Mouse (Mus musculus) small intestine, adult 2 months (tissue): ENCODE results near the gene Trpv4. TPM values are rescaled to one million over a fixed set of nuclear protein-coding genes. Genes with fewer than 3 reads are reported as not detected.

Source experiments
- H3K27ac ChIP-seq: fragments of 200-500 bp; 2 replicates; pipeline ENCODE4 v1.5.1; 2012; ENCODE audit warnings: low read depth, low read length, control low read depth, inconsistent platforms; ENCODE audit not compliant: insufficient read depth
- H3K27me3 ChIP-seq: fragments of 200-500 bp; 2 replicates; pipeline ENCODE4 v1.6.1; 2012; ENCODE audit warnings: mild to moderate bottlenecking, moderate library complexity, low read length, inconsistent platforms; ENCODE audit not compliant: control insufficient read depth, insufficient read depth
- H3K36me3 ChIP-seq: fragments of 200-500 bp; 2 replicates; pipeline ENCODE4 v1.6.1; 2012; ENCODE audit warnings: mild to moderate bottlenecking, low read length, control low read depth, inconsistent platforms; ENCODE audit not compliant: control insufficient read depth, insufficient read depth
- H3K4me1 ChIP-seq: fragments of 200-500 bp; 2 replicates; pipeline ENCODE4 v1.6.1; 2012; ENCODE audit warnings: low read length, inconsistent platforms, mixed read lengths; ENCODE audit not compliant: control insufficient read depth, insufficient read depth, insufficient read length
- H3K4me3 ChIP-seq: fragments of 200-500 bp; 2 replicates; pipeline ENCODE4 v1.5.1; 2012; ENCODE audit warnings: low read depth, mild to moderate bottlenecking, control low read depth, inconsistent platforms, low read length, moderate library complexity
- CTCF ChIP-seq: fragments of 200-500 bp; IDR thresholded peaks from 2 replicates; pipeline ENCODE4 v1.5.1; 2012; ENCODE audit warnings: low read depth, mild to moderate bottlenecking, control low read depth, inconsistent platforms, low read length, moderate library complexity, mixed read lengths; ENCODE audit not compliant: insufficient replicate concordance, insufficient read length; ENCODE audit errors: extremely low read depth
- POLR2A ChIP-seq: fragments of 200-500 bp; IDR thresholded peaks from 2 replicates; pipeline ENCODE4 v1.6.1; 2012; ENCODE audit warnings: low read depth, mild to moderate bottlenecking, control low read depth, inconsistent platforms, low read length, moderate library complexity
- WGBS: fragments of 180-500 bp; shearing (Covaris S2); methylation state at CpG from one replicate; pipeline ENCODE4 v1.1.7; 2018; 5-methylcytosine and 5-hydroxymethylcytosine counted together
- polyA plus RNA-seq: library from polyadenylated mRNA; depleted of rRNA; stranded (reverse); fragments of >200 nt; gene quantifications from 2 replicates; pipeline ENCODE4 v1.2.3, GENCODE M21; 2012

Gene Trpv4
- polyA plus RNA-seq, 1 experiment, result 2.9 TPM

DNA sequence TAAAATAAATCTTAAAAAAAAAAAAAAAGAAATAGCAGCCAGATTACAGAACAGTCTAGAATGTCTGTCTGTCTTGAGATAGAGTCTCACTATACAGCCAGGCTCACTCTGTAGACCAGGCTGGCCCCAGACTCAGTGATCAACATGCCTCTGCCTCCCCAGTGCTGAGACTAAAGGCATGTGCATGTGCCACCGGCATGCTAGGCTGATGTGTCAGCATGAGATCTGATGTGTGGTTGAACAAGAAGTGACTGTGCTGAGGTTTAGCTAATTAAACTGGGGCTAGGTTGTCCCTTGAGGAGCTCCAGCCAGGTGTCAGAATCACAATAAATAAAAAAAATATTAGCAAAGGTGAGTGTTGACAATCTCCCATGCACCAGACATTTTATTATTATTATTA, 8.4 kb upstream of the Trpv4 start:
- Histone ChIP-seq H3K4me3 (no peak overlapping the region), H3K27ac (no peak overlapping the region), H3K36me3 (peaks cover 11% of the 10 kb centered on the region), H3K4me1 (no peaks in the 10 kb centered on the region), H3K27me3 (no peaks in the 10 kb centered on the region)
- 69% methylated on average over 1 of the region's 1 CpGs for WGBS
- TF ChIP-seq POLR2A (no peak), CTCF (no peak)

DNA sequence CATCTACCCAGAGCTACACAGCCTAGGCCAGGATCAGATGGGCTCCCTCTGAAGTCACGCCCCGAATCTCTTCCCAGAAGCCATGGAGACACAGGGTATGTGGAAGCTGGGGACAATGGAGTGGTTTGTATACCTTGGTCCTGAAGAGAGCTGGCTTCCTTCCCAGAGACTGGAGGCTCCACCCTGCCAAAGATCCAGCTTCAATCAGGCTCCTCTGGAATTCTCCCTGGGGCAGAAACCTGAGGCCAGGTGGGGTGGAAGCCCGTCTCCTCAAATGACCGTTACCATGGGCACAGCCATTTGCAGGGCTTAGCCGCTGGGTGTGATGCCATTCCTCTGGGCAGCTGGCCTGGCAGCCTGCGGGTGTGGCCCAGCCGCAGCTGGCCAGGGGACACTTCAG, 6.5 kb upstream of the Trpv4 start:
- H3K36me3 ChIP-seq, result peaks cover 4% of the 10 kb centered on the region
- H3K27ac ChIP-seq, result no peak overlapping the region
- no peaks in the 10 kb centered on the region for H3K4me1 ChIP-seq
- 44% methylated on average over 7 of the region's 7 CpGs for WGBS
- H3K4me3 ChIP-seq, result no peak overlapping the region
- H3K27me3 ChIP-seq, result no peaks in the 10 kb centered on the region
- TF ChIP-seq POLR2A (no peak), CTCF (no peak)

DNA sequence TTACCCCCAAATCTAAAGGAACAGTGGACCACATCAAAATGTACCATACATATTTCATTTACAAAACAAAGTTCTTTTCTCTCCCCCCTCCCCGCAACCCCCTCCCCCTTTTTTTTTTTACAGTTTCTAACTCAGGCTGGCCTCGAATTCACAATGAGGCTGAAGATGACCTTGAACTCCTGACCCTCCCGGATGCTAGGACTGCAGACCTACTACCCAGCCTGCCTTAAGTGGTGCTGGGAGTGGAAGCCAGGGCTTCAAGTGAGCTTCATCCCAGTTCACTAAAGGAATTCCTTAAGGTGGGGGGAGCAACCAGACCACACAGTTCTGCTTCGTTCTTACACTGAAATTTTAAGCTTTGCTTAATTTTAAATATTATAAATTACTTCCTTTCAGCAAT, 5.9 kb upstream of the Trpv4 start:
- H3K27ac ChIP-seq, result no peak overlapping the region
- no peaks in the 10 kb centered on the region for H3K4me1 ChIP-seq
- no peaks in the 10 kb centered on the region for H3K27me3 ChIP-seq
- WGBS, result 76% methylated on average over 4 of the region's 4 CpGs
- H3K36me3 ChIP-seq, result peaks cover 2% of the 10 kb centered on the region; the same call in 1 of the 2 replicates
- no peak for TF ChIP-seq CTCF
- H3K4me3 ChIP-seq, result no peak overlapping the region

DNA sequence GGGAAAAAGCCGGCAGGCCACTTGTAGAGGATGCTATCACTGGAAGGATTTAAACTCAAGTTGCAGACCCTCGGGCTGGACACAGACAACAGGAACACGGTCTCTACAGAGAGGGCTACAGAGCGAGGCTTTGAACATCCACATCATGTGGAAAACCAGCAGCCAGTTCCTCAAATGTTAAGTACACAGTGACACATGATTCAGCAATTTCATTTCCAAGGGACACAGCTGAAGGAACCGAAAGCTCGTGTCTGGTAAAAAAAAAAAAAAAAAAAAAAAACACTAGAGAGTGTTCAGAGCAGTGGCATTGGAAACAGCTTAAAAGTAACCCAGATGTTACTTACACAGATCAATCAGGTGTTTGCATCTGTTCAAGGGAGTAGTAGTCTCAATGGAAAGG, 2.8 kb upstream of the Trpv4 start:
- no peak for TF ChIP-seq CTCF
- no peak for TF ChIP-seq POLR2A
- Histone ChIP-seq H3K4me1 (no peaks in the 10 kb centered on the region), H3K27me3 (peaks cover 20% of the 10 kb centered on the region), H3K4me3 (no peak overlapping the region), H3K27ac (no peak overlapping the region), H3K36me3 (no peaks in the 10 kb centered on the region)
- WGBS, result 47% methylated on average over 6 of the region's 6 CpGs

DNA sequence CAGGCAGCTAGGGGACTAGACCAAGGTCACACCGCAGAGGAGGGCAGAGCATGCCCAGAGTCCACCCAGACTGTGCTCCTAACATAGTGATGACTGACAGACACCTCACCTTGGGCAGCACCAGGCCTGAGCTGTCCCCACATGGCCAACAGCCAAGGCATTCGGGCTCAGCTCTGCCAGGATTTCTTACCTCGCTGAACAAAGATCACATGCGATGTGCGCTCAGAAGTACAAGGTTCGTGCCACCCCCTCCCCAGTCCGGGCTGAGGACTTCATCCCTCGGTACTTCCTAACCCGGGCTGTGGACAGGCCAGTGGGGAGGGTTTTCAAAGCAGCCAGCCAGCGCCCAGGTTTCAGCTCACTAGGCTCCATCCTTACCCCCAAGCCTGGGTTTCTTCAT, 795 bp downstream of the Trpv4 start:
- no peak overlapping the region for H3K27ac ChIP-seq
- WGBS, result 25% methylated on average over 10 of the region's 10 CpGs
- H3K4me3 ChIP-seq, result no peak overlapping the region; the same call in 1 of the 2 replicates
- peaks cover 20% of the 10 kb centered on the region for H3K27me3 ChIP-seq
- H3K36me3 ChIP-seq, result no peaks in the 10 kb centered on the region
- no peaks in the 10 kb centered on the region; the same call in 1 of the 2 replicates for H3K4me1 ChIP-seq
- no peak for TF ChIP-seq POLR2A
- TF ChIP-seq CTCF, result no peak

DNA sequence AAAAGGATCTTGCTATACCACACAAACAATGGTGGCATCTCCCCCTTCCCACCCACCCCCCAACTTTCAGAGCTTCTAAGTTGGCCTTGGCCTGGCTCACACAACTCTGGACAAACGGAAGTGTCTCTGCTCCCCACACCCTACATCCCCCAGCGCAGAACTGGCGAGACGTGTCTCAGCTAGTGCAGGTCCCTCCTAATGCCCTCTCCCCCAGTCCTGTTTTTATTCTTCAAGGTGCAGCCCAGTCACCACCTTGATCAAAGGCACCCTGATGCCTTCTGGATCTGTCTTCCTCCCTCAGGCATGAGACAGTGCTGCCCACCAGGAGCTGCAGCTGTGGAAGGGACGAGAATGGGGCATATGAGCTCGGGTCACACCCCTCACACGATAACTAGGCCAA, 1.9 kb downstream of the Trpv4 start:
- Histone ChIP-seq H3K27ac (no peak overlapping the region), H3K36me3 (no peaks in the 10 kb centered on the region), H3K4me3 (no peak overlapping the region), H3K27me3 (peaks cover 20% of the 10 kb centered on the region), H3K4me1 (no peaks in the 10 kb centered on the region; the same call in 1 of the 2 replicates)
- 81% methylated on average over 7 of the region's 7 CpGs for WGBS
- no peak for TF ChIP-seq POLR2A

DNA sequence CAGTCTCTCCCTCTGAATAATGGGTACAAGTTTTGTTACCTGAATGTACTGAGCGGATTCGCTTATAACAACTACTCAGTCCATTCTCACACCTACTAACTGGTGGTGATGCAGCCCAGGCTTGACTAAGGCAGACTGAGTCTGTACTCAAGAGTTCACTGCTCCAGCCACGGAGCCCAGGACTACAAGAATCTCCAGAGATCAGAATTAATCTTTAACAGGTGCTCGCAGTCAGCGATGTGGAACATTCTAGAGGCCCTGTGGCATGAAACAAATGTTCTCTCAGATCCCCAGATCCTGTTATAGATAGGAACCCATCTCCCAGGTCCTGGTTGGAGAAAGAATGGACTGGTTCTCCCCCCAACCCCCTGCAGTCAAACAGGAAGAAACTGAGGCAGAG, 2.5 kb downstream of the Trpv4 start:
- 72% methylated on average over 5 of the region's 5 CpGs for whole genome bisulfite sequencing

DNA sequence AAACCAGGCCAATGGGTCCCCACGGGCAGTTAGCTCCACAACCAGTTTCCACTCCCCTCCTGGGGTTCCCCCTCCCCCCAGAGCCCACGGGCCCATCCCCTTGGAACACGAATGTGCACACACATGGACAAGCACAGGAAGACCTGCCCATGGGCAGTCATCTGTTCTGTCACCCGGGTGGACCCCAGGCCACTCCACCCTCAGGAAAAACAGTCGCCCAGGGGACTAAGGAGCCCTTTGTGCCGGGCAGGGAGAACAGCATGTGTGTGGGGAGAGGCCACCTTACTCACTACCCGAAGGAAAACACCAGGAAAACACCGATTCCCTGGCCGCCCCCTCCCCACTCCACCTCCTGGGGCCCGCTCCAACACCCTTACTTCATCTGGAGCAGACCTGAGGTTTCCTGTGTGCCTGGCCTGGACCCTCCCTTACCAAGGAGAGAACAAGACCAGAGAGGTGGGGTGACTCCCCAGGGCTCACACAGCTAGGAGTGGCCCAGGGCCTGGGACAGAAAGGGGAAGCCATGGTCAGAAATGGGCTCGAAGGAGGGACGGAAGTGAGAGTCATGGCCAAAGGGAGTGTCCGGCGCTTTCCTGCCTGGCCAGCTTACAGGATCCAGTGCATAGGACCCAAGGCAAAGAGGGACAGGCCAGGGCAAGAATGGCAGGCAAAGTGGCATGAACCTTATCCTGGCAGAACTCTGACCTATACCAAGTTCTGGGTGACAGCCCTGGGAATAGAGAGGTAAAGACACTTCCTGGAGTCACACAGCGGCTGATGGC, 4.4 kb downstream of the Trpv4 start:
- TF ChIP-seq CTCF (no peak), POLR2A (no peak)
- no peaks in the 10 kb centered on the region; the same call in 1 of the 2 replicates for H3K4me1 ChIP-seq
- H3K4me3 ChIP-seq, result no peak overlapping the region
- H3K27me3 ChIP-seq, result peaks cover 22% of the 10 kb centered on the region
- no peaks in the 10 kb centered on the region for H3K36me3 ChIP-seq
- no peak overlapping the region for H3K27ac ChIP-seq
- WGBS, result 68% methylated on average over 15 of the region's 15 CpGs

More for the DNA sequence above, 2.5 kb downstream of the Trpv4 start:
- H3K27ac ChIP-seq, result no peak overlapping the region
- TF ChIP-seq POLR2A, result no peak
- TF ChIP-seq CTCF, result no peak
- H3K4me1 ChIP-seq, result no peaks in the 10 kb centered on the region; the same call in 1 of the 2 replicates
- no peak overlapping the region for H3K4me3 ChIP-seq
- no peaks in the 10 kb centered on the region for H3K36me3 ChIP-seq
- peaks cover 20% of the 10 kb centered on the region for H3K27me3 ChIP-seq
